Mouse (Mus musculus) erythroid progenitor cell, adult 5-6 weeks (primary cell): Measurements from ENCODE around the gene Smyd3. TPM values are rescaled to one million over a fixed set of nuclear protein-coding genes. Genes with fewer than 3 reads are reported as not detected.

Experiments
- ATAC-seq: replicated peaks from 2 replicates; pipeline ENCODE4 v1.8.0; 2016; ENCODE audit warnings: moderate number of reproducible peaks, mild to moderate bottlenecking, moderate TSS enrichment, inconsistent platforms; ENCODE audit not compliant: poor library complexity, low FRiP score, severe bottlenecking
- total RNA-seq, 2 experiments: library from RNA; stranded (forward) in 1 of 2; stranded (reverse) in 1 of 2; fragments of 150-400 nt in 1 of 2; fragments of 186-747, 209-891 nt in 1 of 2; gene quantifications; 2 replicates each; pipeline versions ENCODE4 v1.2.3 to v1.2.4; 2015 to 2017; ENCODE audit warnings: low replicate concordance in 2 of 2

Gene Smyd3
- total RNA-seq, 2 experiments from 2014 or later, result 0.42 to 7.8 TPM

DNA sequence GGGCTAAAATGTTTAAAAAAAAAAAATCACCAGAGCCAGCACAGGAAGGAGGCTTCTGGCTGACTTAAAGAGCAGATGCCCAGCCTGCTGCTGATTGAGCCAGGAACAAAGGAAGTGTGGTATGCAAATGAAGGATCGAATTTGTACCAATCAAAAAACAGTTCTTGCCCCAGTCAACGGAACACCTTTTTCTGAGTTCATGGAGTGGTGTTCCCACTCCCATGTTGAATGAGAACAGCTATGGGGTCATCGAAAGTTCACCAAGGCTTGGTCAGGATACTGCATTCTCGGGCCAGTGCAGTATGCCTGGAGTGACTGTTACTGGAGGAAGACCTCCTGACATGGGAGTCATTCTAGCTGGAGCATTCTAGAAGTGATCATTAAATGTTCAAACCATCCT lies 109.8 kb downstream of the Smyd3 start:
- ATAC-seq, result no peak

DNA sequence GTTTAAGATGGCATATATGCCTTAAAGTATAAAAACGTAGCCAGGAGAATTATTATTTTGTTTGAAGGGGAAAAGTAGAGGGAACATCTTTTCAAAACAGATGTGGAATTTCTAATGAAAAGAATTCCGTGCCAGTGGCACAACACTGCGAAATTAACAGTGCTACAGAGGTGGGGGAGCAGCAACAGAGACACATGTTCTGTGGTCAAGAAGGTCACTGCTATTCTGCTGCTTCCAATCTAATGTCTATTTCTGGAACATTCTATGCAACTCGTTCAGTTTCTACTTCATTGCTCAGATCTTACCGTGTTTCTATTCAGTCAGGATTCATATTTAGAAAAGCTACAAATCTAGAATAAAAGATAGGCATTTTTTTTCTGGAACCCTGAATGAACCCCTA lies 117.0 kb downstream of the Smyd3 start:
- no peak for ATAC-seq

DNA sequence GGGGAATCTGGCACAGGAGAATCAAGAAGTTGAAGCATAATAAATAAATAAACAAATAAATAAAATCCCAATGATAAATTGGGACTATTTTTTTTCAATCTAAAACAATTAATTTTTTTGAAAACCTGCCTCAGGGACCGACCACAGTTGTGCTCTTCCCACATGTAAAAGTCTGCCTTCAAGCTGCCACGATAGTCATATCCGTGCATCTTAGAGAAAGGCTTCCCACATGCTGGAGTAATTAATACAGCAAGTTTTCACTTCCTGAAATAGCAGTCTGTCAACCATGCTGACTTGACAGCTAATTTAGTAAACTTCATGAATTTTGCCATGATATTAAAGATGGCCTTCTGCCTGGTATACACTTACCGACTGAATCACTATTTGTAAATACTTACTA lies 119.2 kb downstream of the Smyd3 start:
- no peak for ATAC-seq

DNA sequence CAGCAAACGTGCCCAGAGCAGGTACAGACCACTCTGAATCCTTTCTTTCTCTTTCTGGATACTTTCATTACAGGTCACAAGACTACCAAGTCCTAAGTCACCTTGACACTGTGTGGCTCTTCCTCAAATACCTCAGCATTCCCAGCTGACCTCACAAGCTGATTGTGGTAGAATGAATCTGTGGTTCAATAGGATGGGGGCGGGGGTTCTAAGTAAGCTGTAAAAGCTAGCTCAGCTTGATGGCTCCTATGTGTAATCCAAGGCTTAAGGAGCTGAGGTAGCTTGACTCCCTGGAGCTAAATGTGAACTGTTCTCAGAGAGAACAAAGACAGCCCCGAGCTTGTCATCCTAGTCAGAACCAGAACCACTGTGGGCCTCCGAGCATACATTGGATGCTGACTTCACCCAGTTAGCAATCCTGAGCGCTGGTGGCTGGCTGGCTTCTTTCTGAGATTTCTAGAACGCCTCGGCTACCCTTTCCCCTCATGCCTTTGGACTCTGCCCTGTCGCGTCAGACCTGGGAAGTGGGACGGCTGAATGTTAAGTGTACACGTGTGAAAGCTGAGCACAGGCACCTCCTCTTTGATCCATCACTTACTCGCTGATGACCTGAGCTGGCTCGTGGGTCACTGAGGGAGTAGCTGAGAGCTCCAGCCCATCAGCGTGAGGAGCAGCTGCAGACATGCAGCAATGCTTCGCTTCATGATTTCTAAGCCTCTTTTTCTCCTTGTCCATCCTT lies 131.4 kb downstream of the Smyd3 start:
- ATAC-seq, result no peak

DNA sequence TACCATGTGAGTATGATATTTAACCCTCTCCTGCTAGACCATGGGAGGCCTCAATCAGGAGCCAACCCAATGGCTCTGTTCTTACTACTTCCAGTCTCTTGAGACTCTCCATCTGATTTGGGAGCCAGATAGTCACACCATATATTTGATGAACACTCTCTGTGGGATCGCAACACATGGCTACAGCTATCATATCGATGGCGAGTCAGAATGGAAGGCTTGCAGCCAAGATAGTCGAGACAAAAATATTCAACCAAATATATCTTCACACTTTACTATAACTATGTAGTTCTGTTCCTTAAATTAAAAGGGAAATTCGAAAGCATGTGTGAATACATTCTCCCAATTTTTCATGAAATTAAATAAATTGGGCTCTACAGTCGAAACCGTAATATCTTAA lies 132.2 kb downstream of the Smyd3 start:
- no peak for ATAC-seq

DNA sequence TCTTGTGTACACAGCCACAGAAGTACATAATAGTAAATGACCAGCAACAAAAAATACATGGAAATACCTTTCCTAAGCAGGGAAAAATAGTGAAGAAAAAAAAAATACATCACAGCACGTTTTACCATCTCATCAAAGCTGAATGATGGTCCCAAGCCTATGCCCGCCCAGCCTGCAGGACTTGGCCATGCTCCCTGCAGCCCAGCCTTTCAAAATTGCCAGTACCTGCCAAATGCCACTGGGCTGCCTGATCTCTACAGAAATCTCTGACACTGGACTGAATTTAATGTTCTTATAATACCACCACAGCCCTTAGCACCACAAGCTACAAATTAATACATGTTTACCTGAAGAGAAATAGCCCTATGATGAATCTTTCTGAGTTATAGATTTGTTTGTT lies 133.5 kb downstream of the Smyd3 start:
- no peak for ATAC-seq

DNA sequence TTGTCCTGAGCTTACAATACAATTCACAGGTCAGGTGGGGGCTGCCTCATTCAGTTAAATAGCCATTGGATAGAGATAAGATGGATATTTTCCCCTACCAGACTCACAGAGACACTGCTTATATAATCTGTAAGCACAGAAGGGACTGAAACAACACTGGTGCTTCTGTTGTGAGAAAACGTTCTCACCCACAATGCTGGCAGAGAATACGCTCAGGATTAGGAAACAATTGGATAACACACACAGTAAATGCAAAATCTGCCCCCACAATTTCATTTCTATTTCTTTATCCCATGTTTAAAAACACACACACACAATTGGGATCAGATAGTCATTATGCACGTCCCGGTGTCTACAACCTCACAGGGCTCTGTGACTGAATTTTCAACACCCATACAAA lies 139.7 kb downstream of the Smyd3 start:
- ATAC-seq, result no peak

DNA sequence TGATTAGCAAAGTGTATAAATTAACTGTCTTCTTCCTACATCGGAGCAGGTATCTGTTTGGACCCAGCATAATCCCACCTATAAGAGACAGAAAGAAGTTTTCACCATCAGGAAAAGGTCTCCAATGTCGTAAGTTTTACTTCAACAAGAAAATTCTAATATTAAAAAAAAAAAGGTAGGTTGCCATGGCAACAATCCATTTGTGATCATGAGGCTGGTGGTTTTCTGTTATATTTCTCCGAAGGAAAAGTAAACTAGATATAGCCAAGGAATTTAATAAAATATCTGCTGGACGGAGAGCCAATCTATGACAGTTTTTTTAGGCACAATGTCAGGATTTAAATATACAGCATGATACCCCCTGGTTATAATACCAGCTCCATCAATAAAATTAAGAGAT lies 142.9 kb downstream of the Smyd3 start:
- no peak for ATAC-seq

DNA sequence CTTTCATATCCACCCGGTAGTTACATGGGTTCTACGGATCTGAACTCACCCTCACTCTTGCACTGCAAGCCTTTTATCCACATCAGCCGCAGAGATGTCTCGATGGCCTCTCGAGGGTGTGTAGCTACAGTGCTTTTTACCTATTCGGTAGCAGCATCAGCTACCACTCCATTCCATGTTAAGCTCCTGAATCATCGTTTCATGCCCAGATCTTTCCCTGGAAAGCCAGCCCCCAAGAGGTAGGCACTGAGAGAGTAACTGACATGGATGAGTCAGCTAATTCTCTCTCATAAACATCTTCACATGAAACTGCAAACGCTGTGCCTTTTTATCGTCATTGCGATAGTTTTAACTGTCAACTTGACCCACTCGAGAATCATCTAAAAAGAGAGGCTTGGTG lies 143.9 kb downstream of the Smyd3 start:
- no peak for ATAC-seq

DNA sequence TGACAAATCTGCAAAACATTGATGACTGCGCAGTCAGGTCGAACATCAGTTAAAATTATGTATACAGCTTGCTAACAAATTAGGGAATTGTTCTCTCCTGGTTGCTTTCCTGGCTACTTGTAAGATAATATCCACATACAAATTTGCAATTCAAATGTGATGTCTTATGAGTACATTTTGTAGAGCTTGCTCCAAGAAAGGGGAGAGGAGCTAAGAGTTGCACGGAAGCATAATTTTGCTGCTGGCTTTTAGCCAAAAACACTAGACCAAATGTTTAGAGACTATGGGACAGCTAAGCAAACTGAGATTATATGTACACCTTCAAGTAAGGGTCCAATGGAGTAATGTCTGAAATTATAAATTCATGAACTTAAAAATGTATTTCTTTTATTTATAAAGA lies 146.7 kb downstream of the Smyd3 start:
- no peak for ATAC-seq

DNA sequence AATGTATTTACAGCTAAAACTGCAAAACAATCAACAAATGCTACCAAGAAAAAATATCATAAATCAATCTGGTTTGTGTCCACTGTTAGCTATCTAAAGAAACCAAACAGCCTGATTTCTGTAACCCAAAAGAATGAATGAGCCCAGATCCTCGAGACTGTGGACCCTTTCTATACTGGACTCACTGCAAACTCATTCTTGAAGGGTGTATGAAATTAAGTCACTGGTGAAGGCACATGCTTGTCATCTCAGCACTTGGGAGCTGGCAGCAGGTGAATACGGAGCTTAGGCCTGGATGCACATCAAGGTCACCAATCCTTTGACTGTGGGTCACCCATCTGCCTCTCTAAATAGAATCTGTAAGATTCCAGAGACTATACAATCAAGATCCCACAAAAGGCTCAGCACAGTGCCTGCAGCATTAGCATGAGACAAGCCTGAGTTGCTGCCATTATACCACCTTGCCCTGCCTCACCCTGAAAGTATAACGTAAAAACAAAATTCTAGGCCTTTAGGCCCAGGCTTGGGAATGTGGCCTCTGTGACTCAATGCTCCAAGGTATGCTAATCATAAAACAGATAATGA lies 149.3 kb downstream of the Smyd3 start:
- ATAC-seq, result no peak

DNA sequence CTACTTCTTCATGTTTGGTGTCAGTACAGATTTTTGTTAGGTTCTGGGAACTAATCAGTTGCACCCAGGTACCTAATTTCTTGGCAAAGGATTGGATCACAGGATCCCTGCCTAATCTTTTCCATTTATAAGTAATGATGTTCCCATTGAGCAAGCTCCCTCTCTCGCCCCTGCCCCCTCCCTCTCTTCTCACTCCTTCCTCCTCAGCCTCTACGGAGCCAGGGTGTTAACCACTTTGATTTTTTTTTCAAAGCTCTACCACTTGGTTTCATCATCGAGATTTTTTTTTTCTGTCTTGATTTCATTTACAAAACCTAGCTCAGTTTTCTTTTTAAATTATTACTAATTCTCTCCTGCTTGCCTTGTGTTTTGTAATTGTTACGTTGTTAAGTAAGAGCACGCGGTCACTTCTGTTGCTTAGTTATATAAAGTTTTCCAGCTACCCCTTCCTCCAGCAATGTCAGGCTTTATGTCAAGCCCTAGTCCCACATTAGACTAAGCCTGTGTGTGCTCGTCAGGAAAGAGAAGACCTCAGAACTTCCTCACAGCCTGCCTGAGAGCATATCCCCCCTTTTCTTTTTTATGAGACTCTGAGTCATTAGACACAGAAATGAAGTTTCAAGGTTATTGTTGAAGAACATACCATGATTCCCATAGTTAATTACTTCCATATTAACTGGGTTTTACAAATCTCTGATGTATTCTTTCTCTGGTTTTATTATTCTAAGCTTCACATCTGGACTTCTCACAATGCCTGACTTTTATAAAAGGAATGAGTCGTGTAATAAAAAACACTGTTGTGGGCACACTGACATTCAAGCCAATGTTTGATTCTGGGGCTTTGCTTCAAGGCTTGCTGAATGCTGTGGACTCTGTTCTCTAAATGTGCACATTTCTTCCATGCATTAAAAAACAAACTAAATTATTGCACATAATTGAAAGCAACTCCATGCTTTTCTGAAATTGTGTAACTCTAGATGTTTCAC lies 156.1 kb downstream of the Smyd3 start:
- ATAC-seq, result no peak

DNA sequence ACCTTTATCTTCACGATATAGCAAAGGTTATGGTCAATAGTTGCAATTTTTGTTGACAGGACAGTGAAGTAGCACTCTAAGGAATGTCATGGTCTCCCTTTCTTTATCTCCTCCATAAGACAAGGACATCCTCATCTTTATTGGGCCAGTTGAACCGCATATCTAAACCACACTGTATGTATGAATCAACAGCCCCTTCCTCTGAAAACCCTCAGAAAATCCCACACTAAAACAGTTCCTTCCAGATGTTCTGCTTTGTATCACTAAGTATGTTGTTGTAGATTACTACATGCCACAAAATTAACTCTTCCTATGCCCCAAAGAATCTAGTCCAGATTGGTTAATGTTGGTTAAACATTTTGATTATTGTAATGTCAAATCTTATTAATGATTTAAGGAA lies 160.7 kb downstream of the Smyd3 start:
- ATAC-seq, result no peak

DNA sequence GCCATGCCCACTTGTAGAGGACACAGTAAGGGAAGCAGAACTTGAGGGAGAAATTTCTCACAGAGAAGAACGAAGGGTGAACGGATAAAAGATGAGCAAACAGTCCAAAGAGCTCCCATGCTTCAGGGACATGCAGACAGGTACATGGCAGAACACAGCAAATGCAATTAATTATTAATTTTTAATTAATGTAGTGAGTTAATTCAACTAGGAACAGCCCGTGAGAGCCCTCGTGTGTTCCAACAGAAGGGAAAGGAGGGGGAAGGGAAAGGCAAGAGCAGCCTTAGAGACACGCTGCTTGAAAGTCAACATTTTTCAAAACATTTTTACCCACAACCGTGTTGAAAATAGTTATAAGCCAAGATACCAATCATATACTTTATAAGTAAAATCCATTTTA lies 163.6 kb downstream of the Smyd3 start:
- ATAC-seq, result no peak

DNA sequence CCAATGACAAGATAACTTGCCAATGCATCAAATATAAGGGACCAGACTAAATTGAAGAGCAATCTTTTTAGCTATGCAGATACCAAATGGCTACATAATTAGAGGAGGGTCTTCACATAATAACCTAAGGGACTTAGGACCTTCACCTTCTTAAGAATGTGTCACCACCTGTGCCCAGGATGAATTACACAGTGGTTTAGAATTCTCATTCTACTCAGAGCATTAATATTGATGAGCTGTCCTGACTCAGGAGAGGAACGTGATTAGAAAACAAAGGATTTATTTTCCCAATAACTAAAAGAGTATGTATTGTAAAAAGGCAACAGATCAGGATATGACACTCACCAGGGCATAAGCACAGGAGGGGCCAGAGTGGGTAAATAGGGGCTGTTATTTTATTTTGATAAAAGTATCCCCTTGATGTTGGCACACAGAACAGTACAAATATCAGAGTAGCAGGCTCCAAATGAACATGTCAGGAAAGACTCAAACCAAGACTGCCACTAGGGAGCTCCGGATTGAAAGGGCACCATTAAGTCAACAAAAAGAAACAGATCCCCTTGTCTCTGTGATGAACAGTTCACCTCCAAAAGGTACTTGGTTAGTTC lies 172.4 kb downstream of the Smyd3 start:
- no peak for ATAC-seq

DNA sequence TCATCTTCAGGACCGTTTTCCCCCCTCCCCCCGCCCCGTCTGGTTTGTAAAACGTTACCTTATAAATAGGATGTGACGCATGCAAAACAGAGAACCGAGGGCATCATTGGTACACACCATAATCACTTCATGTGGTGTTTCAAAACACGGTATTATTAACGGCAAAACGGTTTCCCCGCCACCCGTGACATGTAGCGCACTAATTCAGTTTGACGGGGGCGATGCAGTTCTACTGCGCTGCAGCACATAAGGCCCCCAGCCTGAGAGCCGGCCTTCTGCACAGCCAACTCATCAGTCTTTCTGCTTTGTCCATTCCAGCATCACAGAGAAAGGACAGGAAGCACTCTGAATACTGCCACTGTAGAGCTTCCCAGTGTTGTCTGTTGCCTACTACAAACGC lies 174.4 kb downstream of the Smyd3 start:
- ATAC-seq, result no peak

DNA sequence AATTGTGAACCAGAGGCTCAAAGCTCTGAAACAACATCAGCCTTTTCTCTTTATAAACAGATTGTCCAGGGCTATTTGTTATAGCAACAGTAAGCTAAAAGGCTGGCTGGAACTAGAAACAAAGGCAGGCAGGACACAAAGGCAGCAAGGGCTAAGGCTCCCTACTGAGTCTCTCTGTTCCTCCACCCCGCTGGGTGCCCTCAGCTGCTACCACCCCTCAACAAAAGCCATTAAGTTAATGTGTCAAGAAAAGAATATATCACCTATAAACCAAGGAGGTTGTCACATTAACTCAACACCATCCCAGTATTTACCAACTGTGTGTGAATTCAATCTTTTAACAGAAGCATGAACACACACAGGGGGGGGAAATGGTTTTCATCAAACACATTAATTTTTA lies 176.3 kb downstream of the Smyd3 start:
- no peak for ATAC-seq

DNA sequence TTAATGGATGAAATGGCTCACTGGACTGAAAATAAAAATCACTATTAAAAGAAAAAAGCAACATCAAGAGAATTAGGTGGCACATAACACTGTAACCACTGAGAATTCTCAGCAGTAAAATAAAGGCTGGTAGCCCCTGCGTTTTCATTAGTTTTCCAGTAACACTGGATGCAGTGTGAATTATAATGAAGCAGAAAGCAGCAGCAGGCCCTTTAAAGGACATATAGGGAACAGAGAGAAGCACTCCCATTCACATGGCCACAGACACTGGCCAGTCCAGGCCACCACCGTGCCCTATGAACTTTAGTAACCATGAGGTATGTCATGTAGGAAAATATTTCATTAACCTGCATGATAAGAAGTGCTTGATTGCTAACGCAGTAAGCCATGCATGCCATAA lies 178.8 kb downstream of the Smyd3 start:
- no peak for ATAC-seq

DNA sequence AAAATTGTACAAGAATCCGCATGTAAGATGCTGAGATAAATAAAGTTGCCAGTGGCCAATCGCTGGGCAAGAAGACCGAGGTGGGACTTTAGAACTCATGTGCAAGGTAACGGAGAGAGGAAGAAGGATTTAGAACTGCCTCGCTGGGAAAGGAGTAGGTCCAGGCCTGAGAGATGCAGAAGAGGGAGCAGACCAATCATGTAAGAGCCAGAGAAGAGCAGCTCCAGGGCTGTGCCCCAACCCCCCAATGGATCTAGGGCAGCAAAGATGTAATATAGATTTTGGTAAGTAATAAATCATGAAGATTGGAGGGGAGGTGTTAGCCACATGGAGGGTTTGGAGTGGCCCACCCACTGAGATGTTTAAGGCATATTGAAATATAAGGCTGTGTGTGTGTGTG lies 180.3 kb downstream of the Smyd3 start:
- no peak for ATAC-seq

DNA sequence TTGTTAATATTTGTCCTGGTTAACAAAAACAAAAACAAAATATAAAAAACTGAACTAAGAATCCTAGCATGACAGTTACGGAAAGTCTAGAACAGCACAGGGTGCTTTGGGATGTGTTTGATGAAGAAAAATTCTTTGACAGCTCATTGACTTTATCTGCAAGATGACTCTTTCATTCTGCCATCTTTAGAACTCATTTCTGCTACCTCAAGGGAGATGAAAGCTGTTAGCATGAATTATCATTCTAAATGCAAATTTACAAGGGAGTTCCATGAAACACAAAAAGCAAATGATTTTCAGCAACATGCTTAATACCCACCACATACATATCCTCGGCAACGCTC lies 190.9 kb downstream of the Smyd3 start:
- no peak for ATAC-seq
